Mouse (Mus musculus): ENCODE data around the gene Gpr158.

DNA sequence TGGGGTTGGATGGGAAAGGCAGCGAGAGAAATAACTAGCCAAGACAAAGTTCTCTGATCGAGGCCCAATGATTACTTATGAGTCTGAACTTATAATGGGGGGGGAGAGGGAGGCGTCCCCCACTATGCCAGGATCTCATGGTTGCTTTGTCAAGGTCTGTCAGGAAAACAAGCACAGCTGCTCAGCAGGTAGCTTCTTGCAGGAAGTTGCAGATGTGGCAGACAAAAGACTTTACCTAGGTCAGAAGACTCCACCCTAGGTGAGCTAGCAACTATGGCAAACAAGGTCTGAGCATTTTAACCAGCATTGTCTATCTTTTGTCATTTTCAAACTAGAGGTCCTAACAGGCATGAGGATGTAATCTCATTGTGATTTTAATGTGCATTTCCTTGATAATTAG lies 129.5 kb downstream of the Gpr158 start:
- no peak for TF ChIP-seq GATA1 (IDR thresholded peaks at IDR 0.05; ENCODE audit: borderline replicate concordance, low read length)
- TF ChIP-seq FLI1 (IDR thresholded peaks at IDR 0.05; ENCODE audit: low read length): no peak
